Mouse (Mus musculus) neural tube, embryonic 13.5 days (tissue): Measurements from ENCODE around the gene Utp11. TPM values are rescaled to one million over a fixed set of nuclear protein-coding genes. Genes with fewer than 3 reads are reported as not detected.

Source experiments
- ATAC-seq: fragments of 200-750 bp; cut with Nextera tagmentation; 2 replicates; pipeline ENCODE4 v1.8.0; 2017; ENCODE audit warnings: low read depth, mild to moderate bottlenecking, moderate TSS enrichment, moderate library complexity
- H3K27ac ChIP-seq: fragments of 300-500 bp; sonication (generic); replicated peaks from 2 replicates; pipeline ENCODE4 v1.5.1; 2015; ENCODE audit warnings: moderate library complexity, mild to moderate bottlenecking, inconsistent platforms
- H3K27me3 ChIP-seq: fragments of 300-500 bp; sonication (generic); 2 replicates; pipeline ENCODE4 v1.6.1; 2015; ENCODE audit warnings: mild to moderate bottlenecking, inconsistent platforms
- H3K36me3 ChIP-seq: fragments of 300-500 bp; sonication (generic); 2 replicates; pipeline ENCODE4 v1.6.1; 2015; ENCODE audit warnings: mild to moderate bottlenecking, inconsistent platforms
- H3K4me1 ChIP-seq: fragments of 300-500 bp; sonication (generic); replicated peaks from 2 replicates; pipeline ENCODE4 v1.6.1; 2015; ENCODE audit warnings: inconsistent platforms
- H3K4me2 ChIP-seq: fragments of 300-500 bp; sonication (generic); 2 replicates; pipeline ENCODE4 v1.6.1; 2015; ENCODE audit warnings: inconsistent platforms, mild to moderate bottlenecking, moderate library complexity
- H3K4me3 ChIP-seq: fragments of 300-500 bp; sonication (generic); 2 replicates; pipeline ENCODE4 v1.5.1; 2015; ENCODE audit warnings: mild to moderate bottlenecking, inconsistent platforms
- H3K9ac ChIP-seq: fragments of 300-500 bp; sonication (generic); 2 replicates; pipeline ENCODE4 v1.6.1; 2015; ENCODE audit warnings: moderate library complexity, mild to moderate bottlenecking, inconsistent platforms
- H3K9me3 ChIP-seq: fragments of 300-500 bp; sonication (generic); 2 replicates; pipeline ENCODE4 v1.6.1; 2016; ENCODE audit warnings: inconsistent platforms
- WGBS: fragments of 180-500 bp; shearing (Covaris S2); methylation state at CpG from one replicate; pipeline ENCODE4 v1.1.7; 2015; 5-methylcytosine and 5-hydroxymethylcytosine counted together
- polyA plus RNA-seq: library from polyadenylated mRNA; unstranded; fragments of >200 nt; fragmentation: Nextera tagmentation; extraction: Ambion mirVana; gene quantifications from 2 replicates; pipeline ENCODE4 v1.2.1, GENCODE M21; 2015

Utp11 gene
- polyA plus RNA-seq, 1 experiment from 2014 or later: 49.2 TPM

GRCm38 (mm10) chr4:124683474-124683873 lies 9.9 kb downstream of the Utp11 start:
- H3K36me3 ChIP-seq: peaks cover 84% of the 10 kb centered on the region
- no peaks in the 10 kb centered on the region for H3K4me1 ChIP-seq
- H3K9ac ChIP-seq: no peak overlapping the region
- H3K9me3 ChIP-seq: no peaks in the 10 kb centered on the region
- no peak overlapping the region for H3K27ac ChIP-seq
- H3K4me3 ChIP-seq: no peak overlapping the region
- no peaks in the 10 kb centered on the region for H3K27me3 ChIP-seq
- ATAC-seq: no peak
- no peak overlapping the region for H3K4me2 ChIP-seq
- 94% methylated on average over 4 of the region's 4 CpGs for WGBS

- 69% methylated on average over 7 of the region's 7 CpGs for WGBS
- no peak for ATAC-seq
- H3K9ac ChIP-seq: no peak overlapping the region
- no peaks in the 10 kb centered on the region for H3K4me1 ChIP-seq
- H3K4me2 ChIP-seq: no peak overlapping the region
- peaks cover 89% of the 10 kb centered on the region for H3K36me3 ChIP-seq
- H3K4me3 ChIP-seq: no peak overlapping the region
- H3K9me3 ChIP-seq: no peaks in the 10 kb centered on the region
- H3K27ac ChIP-seq: no peak overlapping the region
- H3K27me3 ChIP-seq: no peaks in the 10 kb centered on the region
These were observed 11.1 kb downstream of the Utp11 start for GRCm38 (mm10) chr4:124682270-124682669.

- 87% methylated on average over 6 of the region's 6 CpGs for WGBS
- peaks cover 35% of the 10 kb centered on the region for H3K27me3 ChIP-seq
- H3K9me3 ChIP-seq: no peaks in the 10 kb centered on the region
- peaks cover 39% of the 10 kb centered on the region for H3K4me1 ChIP-seq
- no peak overlapping the region for H3K4me3 ChIP-seq
- no peak overlapping the region for H3K27ac ChIP-seq
- no peak for ATAC-seq
- H3K4me2 ChIP-seq: no peak overlapping the region
- H3K36me3 ChIP-seq: peaks cover 32% of the 10 kb centered on the region
- H3K9ac ChIP-seq: no peak overlapping the region
These were observed 17.4 kb downstream of the Utp11 start for GRCm38 (mm10) chr4:124675958-124676357.

- Histone ChIP-seq H3K36me3 (peaks cover 23% of the 10 kb centered on the region), H3K9me3 (no peaks in the 10 kb centered on the region), H3K27ac (no peak overlapping the region), H3K9ac (no peak overlapping the region), H3K4me2 (no peak overlapping the region), H3K27me3 (peaks cover 45% of the 10 kb centered on the region), H3K4me3 (no peak overlapping the region), H3K4me1 (peaks cover 43% of the 10 kb centered on the region)
- ATAC-seq: no peak
- WGBS: 2% methylated on average over 4 of the region's 4 CpGs
These were observed 18.4 kb downstream of the Utp11 start for GRCm38 (mm10) chr4:124675037-124675436.

- Histone ChIP-seq H3K4me3 (no peak overlapping the region), H3K36me3 (peaks cover 18% of the 10 kb centered on the region), H3K27ac (no peak overlapping the region), H3K9me3 (no peaks in the 10 kb centered on the region), H3K4me2 (no peak overlapping the region), H3K27me3 (peaks cover 47% of the 10 kb centered on the region), H3K4me1 (peaks cover 43% of the 10 kb centered on the region), H3K9ac (no peak overlapping the region)
- no peak for ATAC-seq
- WGBS: 61% methylated on average over 17 of the region's 17 CpGs
These were observed 18.9 kb downstream of the Utp11 start for GRCm38 (mm10) chr4:124674334-124675032.

GRCm38 (mm10) chr4:124672347-124673320 lies 20.8 kb downstream of the Utp11 start:
- H3K4me3 ChIP-seq: peak overlapping the region; percentile 12; the same call in 1 of the 2 replicates
- H3K9me3 ChIP-seq: no peaks in the 10 kb centered on the region
- peak overlapping the region; percentile 57 for H3K9ac ChIP-seq
- peaks cover 4% of the 10 kb centered on the region for H3K36me3 ChIP-seq
- peak overlapping the region; percentile 50 for H3K4me2 ChIP-seq
- 2% methylated on average over 29 of the region's 31 CpGs for WGBS
- H3K27ac ChIP-seq: peak overlapping the region; percentile 71
- ATAC-seq: peak; percentile 45
- H3K4me1 ChIP-seq: peaks cover 54% of the 10 kb centered on the region
- peaks cover 62% of the 10 kb centered on the region for H3K27me3 ChIP-seq

- ATAC-seq: no peak
- Histone ChIP-seq H3K9me3 (no peaks in the 10 kb centered on the region), H3K4me1 (peaks cover 61% of the 10 kb centered on the region), H3K27ac (peak overlapping the region; percentile 71), H3K4me2 (peak overlapping the region; percentile 50; the same call in 1 of the 2 replicates), H3K27me3 (peaks cover 72% of the 10 kb centered on the region), H3K4me3 (no peak overlapping the region), H3K36me3 (no peaks in the 10 kb centered on the region), H3K9ac (no peak overlapping the region)
- 31% methylated on average over 7 of the region's 7 CpGs for WGBS
These were observed 21.8 kb downstream of the Utp11 start for GRCm38 (mm10) chr4:124671583-124671982.

- peaks cover 61% of the 10 kb centered on the region for H3K4me1 ChIP-seq
- H3K9me3 ChIP-seq: no peaks in the 10 kb centered on the region
- H3K9ac ChIP-seq: no peak overlapping the region
- H3K27ac ChIP-seq: no peak overlapping the region
- no peak overlapping the region for H3K4me2 ChIP-seq
- H3K36me3 ChIP-seq: no peaks in the 10 kb centered on the region
- H3K27me3 ChIP-seq: peaks cover 76% of the 10 kb centered on the region
- 53% methylated on average over 8 of the region's 8 CpGs for WGBS
- no peak overlapping the region for H3K4me3 ChIP-seq
- ATAC-seq: no peak
These were observed 23.2 kb downstream of the Utp11 start for GRCm38 (mm10) chr4:124670232-124670631.

GRCm38 (mm10) chr4:124668078-124668477 lies 25.3 kb downstream of the Utp11 start:
- peaks cover 83% of the 10 kb centered on the region for H3K27me3 ChIP-seq
- H3K36me3 ChIP-seq: no peaks in the 10 kb centered on the region
- H3K4me1 ChIP-seq: peaks cover 59% of the 10 kb centered on the region
- 4% methylated on average over 8 of the region's 8 CpGs for WGBS
- H3K9ac ChIP-seq: peak overlapping the region; percentile 12; the same call in 1 of the 2 replicates
- no peaks in the 10 kb centered on the region for H3K9me3 ChIP-seq
- no peak overlapping the region for H3K4me3 ChIP-seq
- H3K27ac ChIP-seq: peak overlapping the region; percentile 74
- peak overlapping the region; percentile 4; the same call in 1 of the 2 replicates for H3K4me2 ChIP-seq
- peak; percentile 71 for ATAC-seq

- Histone ChIP-seq H3K9ac (peak overlapping the region; percentile 12; the same call in 1 of the 2 replicates), H3K9me3 (no peaks in the 10 kb centered on the region), H3K27ac (peak overlapping the region; percentile 74), H3K36me3 (no peaks in the 10 kb centered on the region), H3K4me1 (peaks cover 54% of the 10 kb centered on the region), H3K27me3 (peaks cover 86% of the 10 kb centered on the region), H3K4me3 (no peak overlapping the region), H3K4me2 (peak overlapping the region; percentile 4; the same call in 1 of the 2 replicates)
- 14% methylated on average over 14 of the region's 14 CpGs for WGBS
- 0 out of 2 replicates have a peak, but pooled peaks have one; percentile 32 for ATAC-seq
These were observed 25.8 kb downstream of the Utp11 start for GRCm38 (mm10) chr4:124667476-124668033.

- whole genome bisulfite sequencing: 35% methylated on average over 15 of the region's 15 CpGs
- no peak for ATAC-seq
- Histone ChIP-seq H3K9ac (0 out of 2 replicates have a peak overlapping the region, but pooled peaks have one; percentile 3), H3K27me3 (peaks cover 91% of the 10 kb centered on the region), H3K4me3 (no peak overlapping the region), H3K4me1 (peaks cover 39% of the 10 kb centered on the region), H3K9me3 (no peaks in the 10 kb centered on the region), H3K36me3 (no peaks in the 10 kb centered on the region), H3K4me2 (peak overlapping the region; percentile 2), H3K27ac (peak overlapping the region; percentile 46; the same call in 1 of the 2 replicates)
These were observed 28.8 kb downstream of the Utp11 start for GRCm38 (mm10) chr4:124664604-124665003.
